Mouse (Mus musculus) ovary, postnatal 14 days (tissue): ENCODE results near the gene Adm2.

Experiments
- DNase-seq: peaks from one replicate; pipeline ENCODE4 v3.0.0; 2022; ENCODE audit warnings: low spot score

The Adm2 gene

GRCm38 (mm10) chr15:89313359-89313758 lies 9.2 kb upstream of the Adm2 start:
- DNase-seq = no peak

GRCm38 (mm10) chr15:89314107-89314506 lies 8.4 kb upstream of the Adm2 start:
- no peak for DNase-seq

- DNase-seq = peak; percentile 26
These were observed 7.9 kb upstream of the Adm2 start for GRCm38 (mm10) chr15:89314511-89315189.

GRCm38 (mm10) chr15:89315190-89315731 lies 7.3 kb upstream of the Adm2 start, which contains the start of gene Sbf1:
Gene Sbf1, minus strand, starts transcription at chr15:89315311.
- peak; percentile 93 for DNase-seq

- DNase-seq = no peak
These were observed 6.4 kb upstream of the Adm2 start for GRCm38 (mm10) chr15:89316146-89316545.

GRCm38 (mm10) chr15:89321264-89321663 lies 1.3 kb upstream of the Adm2 start:
- no peak for DNase-seq

- no peak for DNase-seq
These were observed 1.1 kb downstream of the Adm2 start for GRCm38 (mm10) chr15:89323656-89324055.

GRCm38 (mm10) chr15:89326441-89326840 lies 3.9 kb downstream of the Adm2 start:
- DNase-seq = no peak

- no peak for DNase-seq
These were observed 11.8 kb downstream of the Adm2 start, which contains the start of gene Miox for GRCm38 (mm10) chr15:89334271-89334670. Gene Miox, plus strand, starts transcription at chr15:89334398.

GRCm38 (mm10) chr15:89334774-89335537 lies 12.4 kb downstream of the Adm2 start:
- no peak for DNase-seq

GRCm38 (mm10) chr15:89336422-89336821 lies 13.9 kb downstream of the Adm2 start:
- DNase-seq = no peak

- no peak for DNase-seq
These were observed 17.2 kb downstream of the Adm2 start for GRCm38 (mm10) chr15:89339696-89340095.

- DNase-seq = no peak
These were observed 17.6 kb downstream of the Adm2 start for GRCm38 (mm10) chr15:89340136-89340535.

GRCm38 (mm10) chr15:89341678-89342077 lies 19.2 kb downstream of the Adm2 start:
- DNase-seq = no peak

- DNase-seq = no peak
These were observed 20.8 kb downstream of the Adm2 start for GRCm38 (mm10) chr15:89343325-89343724.

GRCm38 (mm10) chr15:89350447-89350846 lies 27.9 kb downstream of the Adm2 start:
- DNase-seq = no peak

GRCm38 (mm10) chr15:89351302-89351701 lies 28.8 kb downstream of the Adm2 start:
- DNase-seq = no peak

GRCm38 (mm10) chr15:89352054-89352453 lies 29.5 kb downstream of the Adm2 start:
- DNase-seq = no peak

- DNase-seq = no peak
These were observed 30.3 kb downstream of the Adm2 start for GRCm38 (mm10) chr15:89352795-89353194.

GRCm38 (mm10) chr15:89353837-89354236 lies 31.3 kb downstream of the Adm2 start:
- DNase-seq = no peak

- DNase-seq = no peak
These were observed 31.9 kb downstream of the Adm2 start for GRCm38 (mm10) chr15:89354455-89354854.

- DNase-seq = peak; percentile 95
These were observed 33.0 kb downstream of the Adm2 start, which contains the start of the genes Lmf2 and Ncaph2 for GRCm38 (mm10) chr15:89355241-89356187. Gene Lmf2, minus strand, starts transcription at chr15:89355659. Gene Ncaph2, plus strand, starts transcription at chr15:89355719.
